Mouse (Mus musculus) MEL (cell line): ENCODE data around the gene Cbs. TPM values are rescaled to one million over a fixed set of nuclear protein-coding genes. Genes with fewer than 3 reads are reported as not detected.

Source experiments
- DNase-seq: peaks from one replicate; pipeline ENCODE4 v3.0.0; 2011; ENCODE audit warnings: low read depth, low spot score
- H3K27ac ChIP-seq: 2 replicates; pipeline ENCODE4 v1.5.1; 2012; ENCODE audit warnings: low read depth, mild to moderate bottlenecking, control low read depth, low read length, moderate library complexity; ENCODE audit not compliant: control insufficient read depth
- H3K27me3 ChIP-seq, 2 experiments: fragments of 150-350 bp in 1 of 2; sonication (generic) in 1 of 2; 2 replicates each; pipeline ENCODE4 v1.6.1; 2012; ENCODE audit warnings: low read length in 2 of 2, mild to moderate bottlenecking in 2 of 2, improper control_type of control experiment in 1 of 2, moderate library complexity in 1 of 2; ENCODE audit not compliant: insufficient read depth in 2 of 2, control insufficient read depth in 1 of 2
- H3K36me3 ChIP-seq, 2 experiments: 2 replicates each; pipeline ENCODE4 v1.6.1; 2012 to 2014; ENCODE audit warnings: low read length in 2 of 2, improper control_type of control experiment in 1 of 2, inconsistent platforms in 1 of 2, mild to moderate bottlenecking in 1 of 2; ENCODE audit not compliant: insufficient read depth in 2 of 2, control insufficient read depth in 1 of 2
- H3K4me1 ChIP-seq, 2 experiments: fragments of 150-350 bp in 1 of 2; sonication (generic) in 1 of 2; 2 replicates each; pipeline ENCODE4 v1.6.1; 2012; ENCODE audit warnings: low read length in 2 of 2, improper control_type of control experiment in 1 of 2, mild to moderate bottlenecking in 1 of 2; ENCODE audit not compliant: insufficient read depth in 2 of 2, control insufficient read depth in 1 of 2
- H3K4me3 ChIP-seq, 2 experiments: fragments of 150-350 bp in 1 of 2; sonication (generic) in 1 of 2; 2 replicates each; pipeline ENCODE4 v1.5.1; 2012; ENCODE audit warnings: low read depth in 2 of 2, low read length in 2 of 2, mild to moderate bottlenecking in 2 of 2, moderate library complexity in 2 of 2, control low read depth in 1 of 2, improper control_type of control experiment in 1 of 2; ENCODE audit not compliant: control insufficient read depth in 1 of 2, insufficient read depth in 1 of 2
- H3K79me2 ChIP-seq: 2 replicates; pipeline ENCODE4 v1.6.1; 2012; ENCODE audit warnings: mild to moderate bottlenecking, low read length, moderate library complexity; ENCODE audit not compliant: control insufficient read depth, poor library complexity, insufficient read depth
- H3K9ac ChIP-seq: 2 replicates; pipeline ENCODE4 v1.6.1; 2012; ENCODE audit warnings: low read depth, mild to moderate bottlenecking, control low read depth, low read length, moderate library complexity; ENCODE audit not compliant: control insufficient read depth, poor library complexity, severe bottlenecking
- H3K9me3 ChIP-seq: fragments of 150-350 bp; sonication (generic); replicated peaks from 2 replicates; pipeline ENCODE4 v1.6.1; 2012; ENCODE audit warnings: mild to moderate bottlenecking, low read length, improper control_type of control experiment, moderate library complexity; ENCODE audit not compliant: insufficient read depth
- ELF1 ChIP-seq: IDR thresholded peaks from 2 replicates; pipeline ENCODE4 v1.6.1; 2014; ENCODE audit warnings: low read depth, mild to moderate bottlenecking, inconsistent platforms, low read length, improper control_type of control experiment, moderate library complexity
- HCFC1 ChIP-seq: IDR thresholded peaks from 2 replicates; pipeline ENCODE4 v1.6.1; 2012; ENCODE audit warnings: low read depth, mild to moderate bottlenecking, inconsistent platforms, low read length, improper control_type of control experiment, moderate library complexity
- MAX ChIP-seq: IDR thresholded peaks from 2 replicates; pipeline ENCODE4 v1.6.1; 2011; ENCODE audit warnings: low read length, improper control_type of control experiment
- NELFE ChIP-seq: IDR thresholded peaks from 2 replicates; pipeline ENCODE4 v1.6.1; 2011; ENCODE audit warnings: low read depth, low read length, improper control_type of control experiment
- POLR2A ChIP-seq, 2 experiments: IDR thresholded peaks; 2 replicates each; pipeline ENCODE4 v1.6.1; 2011 to 2012; ENCODE audit warnings: low read length in 2 of 2, mild to moderate bottlenecking in 2 of 2, control low read depth in 1 of 2, improper control_type of control experiment in 1 of 2, low read depth in 1 of 2, moderate library complexity in 1 of 2; ENCODE audit not compliant: control insufficient read depth in 1 of 2, insufficient read depth in 1 of 2, poor library complexity in 1 of 2
- POLR2AphosphoS2 ChIP-seq: IDR thresholded peaks from 2 replicates; pipeline ENCODE4 v1.6.1; 2011; ENCODE audit warnings: low read length, improper control_type of control experiment
- SIN3A ChIP-seq: IDR thresholded peaks from 2 replicates; pipeline ENCODE4 v1.6.1; 2012; ENCODE audit warnings: low read length, improper control_type of control experiment, inconsistent platforms
- TAL1 ChIP-seq: IDR thresholded peaks from 2 replicates; pipeline ENCODE4 v1.6.1; 2012; ENCODE audit warnings: mild to moderate bottlenecking, inconsistent platforms, low read length, moderate library complexity, mixed read lengths
- TBP ChIP-seq: IDR thresholded peaks from 2 replicates; pipeline ENCODE4 v1.8.0; 2011; ENCODE audit warnings: low read depth, low read length, improper control_type of control experiment
- TCF12 ChIP-seq: IDR thresholded peaks from 2 replicates; pipeline ENCODE4 v1.6.1; 2014; ENCODE audit warnings: low read depth, mild to moderate bottlenecking, inconsistent platforms, low read length, improper control_type of control experiment, moderate library complexity
- USF1 ChIP-seq: IDR thresholded peaks from 2 replicates; pipeline ENCODE4 v1.6.1; 2014; ENCODE audit warnings: low read depth, mild to moderate bottlenecking, inconsistent platforms, low read length, improper control_type of control experiment, moderate library complexity
- ZKSCAN1 ChIP-seq: IDR thresholded peaks from 2 replicates; pipeline ENCODE4 v1.6.1; 2012; ENCODE audit warnings: low read depth, mild to moderate bottlenecking, inconsistent platforms, low read length, improper control_type of control experiment, moderate library complexity
- ZMIZ1 ChIP-seq: IDR thresholded peaks from 2 replicates; pipeline ENCODE4 v1.6.1; 2012; ENCODE audit warnings: low read depth, mild to moderate bottlenecking, inconsistent platforms, low read length, improper control_type of control experiment, moderate library complexity
- ZNF384 ChIP-seq: IDR thresholded peaks from 2 replicates; pipeline ENCODE4 v1.6.1; 2012; ENCODE audit warnings: low read depth, mild to moderate bottlenecking, inconsistent platforms, low read length, improper control_type of control experiment
- polyA plus RNA-seq, 2 experiments: library from polyadenylated mRNA; stranded (reverse) in 1 of 2; unstranded in 1 of 2; fragments of >175 nt in 1 of 2; fragments of >200 nt in 1 of 2; gene quantifications; 2 replicates each; pipeline versions ENCODE4 v1.2.1 to v1.2.4; 2012; ENCODE audit warnings: low replicate concordance in 2 of 2, low read depth in 1 of 2; ENCODE audit not compliant: insufficient read length in 2 of 2, insufficient read depth in 1 of 2, missing spikeins in 1 of 2
- total RNA-seq: library from RNA; depleted of rRNA; stranded (reverse); fragments of 300-350 nt; gene quantifications from 2 replicates; pipeline ENCODE4 v1.2.3, GENCODE M21; 2012; rRNA removed

Cbs gene
- total and polyA plus RNA-seq, 3 experiments = 13.7 to 16.8 TPM; not detected in 1

GRCm38 (mm10) chr17:31559021-31559789, 77.8 kb downstream of the Cbs start:
- H3K27ac ChIP-seq = peak overlapping the region; percentile 73
- H3K4me1 ChIP-seq = peaks cover 0 to 19% of the 10 kb centered on the region in 2 experiments; a peak in 3 of 4 replicates
- peak overlapping the region; percentile 84 for H3K9ac ChIP-seq
- peaks cover 22% of the 10 kb centered on the region for H3K79me2 ChIP-seq
- peak overlapping the region; percentile 51 to 68 for H3K4me3 ChIP-seq
- H3K9me3 ChIP-seq = no peaks in the 10 kb centered on the region
- DNase-seq = peak; percentile 85
- peaks cover 0 to 14% of the 10 kb centered on the region in 2 experiments; a peak in 2 of 4 replicates for H3K36me3 ChIP-seq
- peak; percentile 39 for TF ChIP-seq SIN3A
- peak; percentile 57; the same call in 1 of the 2 replicates for TF ChIP-seq ELF1
- TF ChIP-seq TAL1 = no peak
- peak; percentile 7; the same call in 1 of the 2 replicates for TF ChIP-seq MAX
- 0 out of 2 replicates have a peak, but pooled peaks have one; percentile 29 for TF ChIP-seq TCF12
- peak; percentile 97 for TF ChIP-seq TBP
- TF ChIP-seq ZKSCAN1 = no peak
- no peak for TF ChIP-seq ZNF384
- TF ChIP-seq NELFE = peak; percentile 89
- TF ChIP-seq USF1 = peak; percentile 71
- peak; percentile 79; the same call in 1 of the 2 replicates for TF ChIP-seq POLR2AphosphoS2
- peak; percentile 35 to 94; a peak in 2 of 4 replicates for TF ChIP-seq POLR2A (IDR thresholded peaks at IDR 0.05; ENCODE audit: control insufficient read depth in 1 of 2, insufficient read depth in 1 of 2, low read depth in 1 of 2, low read length in 2 of 2, poor library complexity in 1 of 2)
- TF ChIP-seq ZMIZ1 = peak; percentile 61; the same call in 1 of the 2 replicates
- peak; percentile 66 for TF ChIP-seq HCFC1
- H3K27me3 ChIP-seq = no peaks in the 10 kb centered on the region

Other genes starting within 250 kb of the Cbs start
- gene Wdr4, start 117.3 kb downstream of the Cbs start, total RNA-seq = 104 and 118 TPM in 2 replicates
- 100 to 1,000 TPM in 1 of 2 experiments, not detected in 1; 109 TPM for gene Wdr4, start 117.3 kb downstream of the Cbs start, polyA plus RNA-seq
- gene Ndufv3, start 117.1 kb downstream of the Cbs start, total RNA-seq = 189 and 198 TPM in 2 replicates
- gene Ndufv3, start 117.1 kb downstream of the Cbs start, polyA plus RNA-seq = 1,000 to 10,000 TPM in 1 of 2 experiments, 100 to 1,000 TPM in 1; 158 to 1,046 TPM
- gene Pknox1, start 72.5 kb downstream of the Cbs start, total RNA-seq = 13.2 and 16.1 TPM in 2 replicates
- 10 to 100 TPM; 13.6 to 34.1 TPM for gene Pknox1, start 72.5 kb downstream of the Cbs start, polyA plus RNA-seq
- 211 and 214 TPM in 2 replicates for gene U2af1, start 21.7 kb upstream of the Cbs start, total RNA-seq
- gene U2af1, start 21.7 kb upstream of the Cbs start, polyA plus RNA-seq = 100 to 1,000 TPM; 498 to 928 TPM
- gene Cryaa, start 40.6 kb upstream of the Cbs start, total RNA-seq = not detected in 2 replicates
- gene Cryaa, start 40.6 kb upstream of the Cbs start, polyA plus RNA-seq = not detected
- 4.7 and 5.5 TPM in 2 replicates for gene Sik1, start 218.6 kb upstream of the Cbs start, total RNA-seq
- gene Sik1, start 218.6 kb upstream of the Cbs start, polyA plus RNA-seq = 10 to 100 TPM in 1 of 2 experiments, not detected in 1; 10.4 TPM